In the genomic region with DNA sequence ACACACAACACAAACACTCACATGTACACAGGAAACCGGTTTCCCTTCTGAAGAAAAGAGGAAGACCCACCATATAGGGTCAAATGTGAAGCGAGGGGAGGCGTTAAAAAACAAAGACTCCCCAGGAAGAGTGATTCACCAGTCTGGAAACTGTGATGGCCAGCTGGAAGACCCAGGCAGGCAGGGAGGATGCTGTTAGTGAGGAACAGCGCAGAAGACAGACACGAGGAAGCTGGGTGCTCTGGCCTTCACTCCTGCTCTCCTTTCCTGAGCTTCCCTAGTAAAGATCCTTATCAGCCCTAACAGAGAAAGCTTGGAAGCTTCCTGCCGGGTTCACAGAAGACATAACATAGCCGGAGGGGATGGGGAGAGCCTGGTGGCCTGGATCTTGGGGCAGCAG, we compare ENCODE assay signal across 8 mouse cellular contexts. TPM values are rescaled to one million over a fixed set of nuclear protein-coding genes. Genes with fewer than 3 reads are reported as not detected.
DNase-seq lines count a peak whose midpoint lies in the region; ATAC-seq lines count a peak whose summit lies in the region.

No protein-coding gene starts in this region.

- no peak overlapping the region for H3K4me3 ChIP-seq in midbrain, embryonic 10.5 days
- no peak overlapping the region for H3K4me3 ChIP-seq in midbrain, embryonic 11.5 days (ENCODE audit: low read depth, low read length)
- no peak overlapping the region for H3K4me3 ChIP-seq in limb, embryonic 11.5 days (ENCODE audit: low read depth, low read length)

- peak; percentile 37 for DNase-seq in adrenal gland, adult 8-10 months
- DNase-seq in adrenal gland, postnatal 36 days: no peak
- no peak for DNase-seq in midbrain, embryonic 10.5 days (ENCODE audit: low spot score)
- no peak for DNase-seq in midbrain, embryonic 11.5 days (ENCODE audit: low spot score, missing footprints)
- DNase-seq in limb, embryonic 11.5 days (ENCODE audit: low spot score): no peak
- no peak for DNase-seq in gastrocnemius, postnatal 14 days
- DNase-seq in embryo, embryonic 9.5 days (ENCODE audit: extremely low spot score): no peak

- H3K27ac ChIP-seq in midbrain, embryonic 10.5 days (replicated peaks): peak overlapping the region; percentile 81
- H3K27ac ChIP-seq in midbrain, embryonic 11.5 days (ENCODE audit: low read depth, low read length): no peak overlapping the region; the same call in 1 of the 2 replicates
- 0 out of 2 replicates have a peak overlapping the region, but pooled peaks have one; percentile 15 for H3K27ac ChIP-seq in limb, embryonic 11.5 days (replicated peaks; ENCODE audit: low read depth, low read length)

- no peak for ATAC-seq in midbrain, embryonic 11.5 days (ENCODE audit: low FRiP score)
- no peak for ATAC-seq in limb, embryonic 11.5 days (ENCODE audit: insufficient number of reproducible peaks, low FRiP score, low TSS enrichment, low read depth)
- ATAC-seq in megakaryocyte-erythroid progenitor cell, adult 5-6 weeks (replicated peaks; ENCODE audit: low FRiP score, low TSS enrichment, poor library complexity, severe bottlenecking): no peak

- intact Hi-C loops in gastrocnemius, postnatal 14 days (cut with DNase I; ENCODE audit: low total_unique reads): no loop called here

- H3K27me3 ChIP-seq in midbrain, embryonic 10.5 days (ENCODE audit: low read depth, poor library complexity, severe bottlenecking): peaks cover 1% of the 10 kb centered on the region; the same call in 1 of the 2 replicates
- no peaks in the 10 kb centered on the region for H3K27me3 ChIP-seq in midbrain, embryonic 11.5 days (ENCODE audit: control insufficient read depth, insufficient read depth, low read length)
- H3K27me3 ChIP-seq in limb, embryonic 11.5 days (ENCODE audit: control insufficient read depth, insufficient read depth, low read length): no peaks in the 10 kb centered on the region

- H3K4me1 ChIP-seq in midbrain, embryonic 10.5 days: peaks cover 92% of the 10 kb centered on the region
- H3K4me1 ChIP-seq in midbrain, embryonic 11.5 days (ENCODE audit: control insufficient read depth, insufficient read depth, low read length): peaks cover 49% of the 10 kb centered on the region
- H3K4me1 ChIP-seq in limb, embryonic 11.5 days (ENCODE audit: control insufficient read depth, insufficient read depth, low read length): peaks cover 20% of the 10 kb centered on the region

- no peaks in the 10 kb centered on the region for H3K9me3 ChIP-seq in midbrain, embryonic 10.5 days (replicated peaks)
- no peaks in the 10 kb centered on the region for H3K9me3 ChIP-seq in midbrain, embryonic 11.5 days (ENCODE audit: control insufficient read depth, low read length)
- H3K9me3 ChIP-seq in limb, embryonic 11.5 days (ENCODE audit: control insufficient read depth, low read length): no peaks in the 10 kb centered on the region

- 56% methylated on average over 7 of the region's 7 CpGs for WGBS in midbrain, embryonic 10.5 days
- WGBS in midbrain, embryonic 11.5 days: 55% methylated on average over 7 of the region's 7 CpGs
- 51% methylated on average over 7 of the region's 7 CpGs for WGBS in limb, embryonic 11.5 days

- H3K36me3 ChIP-seq in midbrain, embryonic 10.5 days: peaks cover 4% of the 10 kb centered on the region
- H3K36me3 ChIP-seq in midbrain, embryonic 11.5 days (ENCODE audit: control insufficient read depth, insufficient read depth, low read length): no peaks in the 10 kb centered on the region
- peaks cover 7% of the 10 kb centered on the region; the same call in 1 of the 2 replicates for H3K36me3 ChIP-seq in limb, embryonic 11.5 days (ENCODE audit: control insufficient read depth, insufficient read depth, low read length)

- no peak overlapping the region for H3K4me2 ChIP-seq in midbrain, embryonic 11.5 days
- H3K4me2 ChIP-seq in limb, embryonic 11.5 days (ENCODE audit: low read depth, severe bottlenecking): no peak overlapping the region

- no peak overlapping the region for H3K9ac ChIP-seq in midbrain, embryonic 11.5 days (ENCODE audit: low read length)
- H3K9ac ChIP-seq in limb, embryonic 11.5 days (ENCODE audit: low read length): no peak overlapping the region

RNA-seq across cellular contexts. Expression of gene Phldb1, which starts 12.0 kb away (rescaled TPM):
- 10 to 100 TPM; 31.7 to 64.7 (median 48.5) TPM for total RNA-seq in adrenal gland, adult 8-10 months (2022)
- total RNA-seq in adrenal gland, postnatal 36 days (2021): 10 to 100 TPM; 41.2 to 48.9 TPM
- polyA plus RNA-seq in midbrain, embryonic 10.5 days (2016; fragmentation: Nextera tagmentation; extraction: Ambion mirVana): 40.8 and 49.1 TPM in 2 replicates
- polyA plus RNA-seq in midbrain, embryonic 11.5 days (2014; fragmentation: Nextera tagmentation; extraction: Ambion mirVana): 28.8 and 32.8 TPM in 2 replicates
- 41.6 and 44.1 TPM in 2 replicates for polyA plus RNA-seq in limb, embryonic 11.5 days (2014; fragmentation: Nextera tagmentation; extraction: Ambion mirVana)
- 3.7 and 5.3 TPM in 2 replicates for total RNA-seq in megakaryocyte-erythroid progenitor cell, adult 5-6 weeks (2014; fragmentation: Nextera tagmentation)
- total RNA-seq in megakaryocyte-erythroid progenitor cell, adult 5-6 weeks (2017): 1.6 and 14.1 TPM in 2 replicates
- 10 to 100 TPM; 43.8 to 47.6 TPM for total RNA-seq in gastrocnemius, postnatal 14 days (2021)

RNA-seq across cellular contexts. Expression of gene Arcn1, which starts 44.6 kb away (rescaled TPM):
- total RNA-seq in adrenal gland, adult 8-10 months (2022): 100 to 1,000 TPM; 172 to 185 (median 176) TPM
- 100 to 1,000 TPM; 173 to 185 TPM for total RNA-seq in adrenal gland, postnatal 36 days (2021)
- 165 and 172 TPM in 2 replicates for polyA plus RNA-seq in midbrain, embryonic 10.5 days (2016; fragmentation: Nextera tagmentation; extraction: Ambion mirVana)
- 191 and 213 TPM in 2 replicates for polyA plus RNA-seq in midbrain, embryonic 11.5 days (2014; fragmentation: Nextera tagmentation; extraction: Ambion mirVana)
- 209 and 223 TPM in 2 replicates for polyA plus RNA-seq in limb, embryonic 11.5 days (2014; fragmentation: Nextera tagmentation; extraction: Ambion mirVana)
- total RNA-seq in megakaryocyte-erythroid progenitor cell, adult 5-6 weeks (2014; fragmentation: Nextera tagmentation): 111 and 119 TPM in 2 replicates
- total RNA-seq in megakaryocyte-erythroid progenitor cell, adult 5-6 weeks (2017): 177 and 182 TPM in 2 replicates
- total RNA-seq in gastrocnemius, postnatal 14 days (2021): 10 to 100 TPM; 65.1 to 69.9 TPM

RNA-seq across cellular contexts. Expression of gene Ift46, which starts 44.7 kb away (rescaled TPM):
- total RNA-seq in adrenal gland, adult 8-10 months (2022): 100 to 1,000 TPM in 2 of 4 experiments, 10 to 100 TPM in 2; 77.7 to 116 (median 99.6) TPM
- 10 to 100 TPM; 68.9 to 97.6 TPM for total RNA-seq in adrenal gland, postnatal 36 days (2021)
- polyA plus RNA-seq in midbrain, embryonic 10.5 days (2016; fragmentation: Nextera tagmentation; extraction: Ambion mirVana): 130 and 144 TPM in 2 replicates
- polyA plus RNA-seq in midbrain, embryonic 11.5 days (2014; fragmentation: Nextera tagmentation; extraction: Ambion mirVana): 141 and 149 TPM in 2 replicates
- 134 and 152 TPM in 2 replicates for polyA plus RNA-seq in limb, embryonic 11.5 days (2014; fragmentation: Nextera tagmentation; extraction: Ambion mirVana)
- 27.7 and 31.3 TPM in 2 replicates for total RNA-seq in megakaryocyte-erythroid progenitor cell, adult 5-6 weeks (2014; fragmentation: Nextera tagmentation)
- total RNA-seq in megakaryocyte-erythroid progenitor cell, adult 5-6 weeks (2017): 24.1 and 28.7 TPM in 2 replicates
- total RNA-seq in gastrocnemius, postnatal 14 days (2021): 10 to 100 TPM; 29.2 to 38.8 TPM

RNA-seq across cellular contexts. Expression of gene Treh, which starts 50.0 kb away (rescaled TPM):
- total RNA-seq in adrenal gland, adult 8-10 months (2022): not detected
- total RNA-seq in adrenal gland, postnatal 36 days (2021): not detected
- not detected in 2 replicates for polyA plus RNA-seq in midbrain, embryonic 10.5 days (2016; fragmentation: Nextera tagmentation; extraction: Ambion mirVana)
- polyA plus RNA-seq in midbrain, embryonic 11.5 days (2014; fragmentation: Nextera tagmentation; extraction: Ambion mirVana): not detected in 2 replicates
- not detected in 2 replicates for polyA plus RNA-seq in limb, embryonic 11.5 days (2014; fragmentation: Nextera tagmentation; extraction: Ambion mirVana)
- not detected in 2 replicates for total RNA-seq in megakaryocyte-erythroid progenitor cell, adult 5-6 weeks (2014; fragmentation: Nextera tagmentation)
- total RNA-seq in megakaryocyte-erythroid progenitor cell, adult 5-6 weeks (2017): not detected in 2 replicates
- not detected for total RNA-seq in gastrocnemius, postnatal 14 days (2021)
